Mouse (Mus musculus) heart, postnatal 36 days (tissue): ENCODE measurements around the gene Gm3285. TPM values are rescaled to one million over a fixed set of nuclear protein-coding genes. Genes with fewer than 3 reads are reported as not detected.

Experiments used
- DNase-seq, 2 experiments: peaks; one replicate each; pipeline ENCODE4 v3.0.0; 2021 to 2022
- intact Hi-C: fragments of 180-260 bp; cut with DNase I; formaldehyde crosslinking; loops from one replicate; pipeline ENCODE4 v1.15.1; 2025
- total RNA-seq, 2 experiments: library from RNA; stranded (reverse); gene quantifications; 2 replicates each; pipeline ENCODE4 v1.2.3; 2021

Gene Gm3285
- not detected for total RNA-seq

- no peak for DNase-seq
- intact Hi-C loops: no loop called here
Observed at GRCm38 (mm10) chr10:77861675-77862074, at the start of gene Gm3285. TSS of gene Gm3285 (plus strand) at chr10:77861975.

- intact Hi-C loops: loop anchor here (2.0 kb wide), 1 partner anchor 86 kb away; no protein-coding TSS in a partner anchor
- no peak for DNase-seq
Observed at GRCm38 (mm10) chr10:77814382-77814781, 47.4 kb upstream of the Gm3285 start, which contains the start of gene Gm2696. TSS of gene Gm2696 (plus strand) at chr10:77814682.

- intact Hi-C loops: loop anchor here (2.0 to 5.0 kb wide), 2 partner anchors 87 to 188 kb away; no protein-coding TSS in a partner anchor
- peak; percentile 18 to 45 for DNase-seq
Observed at GRCm38 (mm10) chr10:77815514-77815913, 46.3 kb upstream of the Gm3285 start.

DNA sequence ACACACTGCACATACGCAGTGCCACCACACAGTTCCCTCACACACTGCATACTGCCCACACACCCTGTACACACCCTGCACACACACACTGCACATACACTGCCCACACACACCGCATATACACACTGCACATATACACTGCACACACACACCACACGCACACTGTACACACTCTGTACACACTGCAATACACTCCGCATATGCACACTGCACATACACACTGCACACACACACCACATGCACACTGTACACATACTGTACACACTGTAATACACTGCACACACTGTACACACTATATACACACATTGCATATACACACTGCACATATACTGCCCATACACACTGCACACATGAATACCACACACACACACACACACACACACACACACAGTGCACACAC, 43.3 kb upstream of the Gm3285 start:
- no peak for DNase-seq
- intact Hi-C loops: loop anchor here (5.0 kb wide), 1 partner anchor 191 kb away; no protein-coding TSS in a partner anchor

GRCm38 (mm10) chr10:77819203-77819602, 42.6 kb upstream of the Gm3285 start:
- intact Hi-C loops: loop anchor here (5.0 kb wide), 1 partner anchor 192 kb away; no protein-coding TSS in a partner anchor
- DNase-seq: no peak

DNA sequence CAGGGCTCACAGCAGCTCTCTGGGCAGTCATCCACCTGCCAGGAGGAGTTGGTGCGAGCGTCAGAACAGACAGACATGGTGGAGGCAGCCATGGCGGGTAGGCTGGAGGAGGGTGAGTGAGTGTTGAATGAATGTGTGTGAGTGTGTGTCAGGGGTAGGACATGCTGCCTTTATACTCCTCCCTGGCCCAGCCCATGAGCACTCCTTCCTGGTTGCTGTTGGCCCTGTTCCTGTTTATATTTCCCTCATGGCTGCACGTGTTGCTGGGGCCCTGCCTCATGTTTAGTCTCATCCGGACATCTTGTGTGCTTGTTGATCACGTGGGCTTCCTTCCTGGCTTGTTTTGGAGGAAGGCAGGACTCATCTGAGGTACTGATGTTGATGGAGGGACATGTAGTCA, 34.8 kb upstream of the Gm3285 start, which contains the start of gene Krtap10-4:
Krtap10-4 (minus strand) TSS at position 145 of the 400 bp plus-strand sequence.
- intact Hi-C loops: no loop called here
- no peak for DNase-seq

DNA sequence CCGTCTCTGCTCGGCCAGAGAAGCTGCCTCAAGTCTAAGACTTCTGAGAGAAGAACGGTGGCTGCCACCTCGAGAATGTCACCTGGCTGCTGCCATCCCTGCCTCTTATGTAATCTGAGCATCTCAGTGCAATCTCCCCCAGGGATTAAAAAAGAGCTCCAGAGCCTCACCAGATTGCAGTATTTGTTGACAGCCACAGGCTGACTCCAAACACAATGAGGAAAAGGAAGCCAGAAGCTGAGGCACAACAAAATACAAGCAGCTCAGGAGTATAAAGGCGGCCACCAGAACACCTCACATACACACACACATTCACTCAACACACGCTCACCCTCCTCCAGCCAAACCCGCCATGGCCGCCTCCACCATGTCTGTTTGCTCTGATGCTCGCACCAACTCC, 26.1 kb upstream of the Gm3285 start, which contains the start of gene Krtap10-10:
Krtap10-10 (plus strand) TSS at position 301 of the 400 bp plus-strand sequence.
- DNase-seq: no peak
- intact Hi-C loops: no loop called here

GRCm38 (mm10) chr10:77839006-77839405, 22.8 kb upstream of the Gm3285 start:
- intact Hi-C loops: no loop called here
- no peak for DNase-seq

GRCm38 (mm10) chr10:77846503-77846902, 15.3 kb upstream of the Gm3285 start, which contains the start of gene Gm36176:
TSS of gene Gm36176 (plus strand) at chr10:77846803.
- no peak for DNase-seq
- intact Hi-C loops: no loop called here

GRCm38 (mm10) chr10:77846961-77847360, 14.8 kb upstream of the Gm3285 start:
- intact Hi-C loops: no loop called here
- DNase-seq: no peak

- no peak for DNase-seq
- intact Hi-C loops: no loop called here
Observed at GRCm38 (mm10) chr10:77847538-77847937, 14.2 kb upstream of the Gm3285 start.

GRCm38 (mm10) chr10:77852559-77852958, 9.2 kb upstream of the Gm3285 start, which contains the start of gene Gm10318:
TSS of gene Gm10318 (plus strand) at chr10:77852859.
- intact Hi-C loops: no loop called here

DNA sequence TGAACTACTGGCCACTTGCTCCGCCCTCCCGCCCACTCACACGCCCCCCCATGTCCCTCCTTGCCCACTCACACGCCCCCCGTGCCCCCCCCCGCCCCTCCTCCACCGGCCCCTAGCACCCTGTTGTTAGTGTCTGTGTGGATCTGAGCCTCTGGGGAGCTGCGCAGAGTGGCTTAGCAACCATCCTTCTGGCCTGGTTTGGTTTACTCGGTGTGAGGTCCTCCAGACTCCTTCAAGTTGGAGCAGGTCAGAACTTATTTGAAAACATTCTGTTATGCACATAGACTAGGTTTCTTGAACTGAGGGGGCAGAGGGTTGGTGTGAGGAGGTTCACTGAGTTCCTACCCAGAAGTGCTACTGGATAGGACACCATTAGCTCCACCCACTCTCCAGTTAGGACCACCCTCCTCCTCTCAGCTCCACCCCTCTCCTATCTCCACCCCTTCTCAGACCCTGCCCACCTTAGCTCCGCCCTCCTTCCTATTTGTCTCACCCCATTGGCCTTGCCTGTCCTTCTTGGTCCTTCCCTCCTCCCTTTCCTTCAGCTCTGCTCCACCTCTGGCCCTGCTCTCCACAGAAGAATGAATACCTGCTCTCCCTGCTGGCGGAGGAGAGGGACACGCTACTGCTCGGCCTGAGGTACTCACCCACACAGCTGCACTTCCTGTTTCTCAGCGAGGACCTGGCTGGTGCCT, 2.4 kb downstream of the Gm3285 start:
- intact Hi-C loops: no loop called here
- no peak for DNase-seq

More at GRCm38 (mm10) chr10:77852559-77852958, 9.2 kb upstream of the Gm3285 start, which contains the start of gene Gm10318:
- DNase-seq: no peak

DNA sequence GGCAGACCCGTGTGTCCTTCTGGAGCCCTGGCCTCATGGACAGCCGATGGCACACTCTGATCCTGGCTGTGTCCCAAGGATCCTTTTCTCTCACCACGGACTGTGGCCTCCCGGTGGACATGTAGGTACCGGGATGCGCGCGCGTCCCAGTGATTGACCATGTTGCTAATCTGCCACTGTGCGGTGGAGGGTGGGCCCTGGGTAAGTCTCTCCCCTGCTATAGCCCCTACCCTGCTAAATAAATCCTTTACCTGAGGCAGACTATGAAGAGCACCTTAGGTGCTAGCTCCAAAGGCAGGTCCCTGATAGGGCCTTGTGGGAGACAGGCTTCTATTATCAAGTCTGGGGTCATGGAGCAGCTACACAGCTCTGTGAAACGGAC, 3.0 kb downstream of the Gm3285 start:
- intact Hi-C loops: no loop called here
- no peak for DNase-seq

DNA sequence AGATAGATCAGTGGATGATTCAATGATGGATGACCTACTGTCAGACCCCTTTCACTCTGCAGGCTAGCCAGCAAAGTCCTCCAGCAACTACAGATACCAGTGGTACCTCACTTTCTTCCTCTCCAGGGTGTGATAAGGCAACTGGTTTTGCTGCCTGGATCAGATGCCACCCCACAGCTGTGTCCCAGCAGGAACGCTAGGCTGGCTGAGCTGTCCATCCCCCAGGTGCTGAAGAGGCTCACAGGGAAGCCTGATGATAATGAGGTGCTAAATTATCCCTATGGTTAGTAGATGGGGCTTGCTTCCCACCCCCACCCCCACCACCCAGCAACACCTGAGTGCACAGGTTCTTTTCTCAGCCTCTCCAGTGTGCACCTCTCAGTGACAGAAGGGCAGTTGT, 5.8 kb downstream of the Gm3285 start:
- DNase-seq: no peak
- intact Hi-C loops: no loop called here

GRCm38 (mm10) chr10:77869651-77870050, 7.9 kb downstream of the Gm3285 start:
- DNase-seq: no peak
- intact Hi-C loops: no loop called here

DNA sequence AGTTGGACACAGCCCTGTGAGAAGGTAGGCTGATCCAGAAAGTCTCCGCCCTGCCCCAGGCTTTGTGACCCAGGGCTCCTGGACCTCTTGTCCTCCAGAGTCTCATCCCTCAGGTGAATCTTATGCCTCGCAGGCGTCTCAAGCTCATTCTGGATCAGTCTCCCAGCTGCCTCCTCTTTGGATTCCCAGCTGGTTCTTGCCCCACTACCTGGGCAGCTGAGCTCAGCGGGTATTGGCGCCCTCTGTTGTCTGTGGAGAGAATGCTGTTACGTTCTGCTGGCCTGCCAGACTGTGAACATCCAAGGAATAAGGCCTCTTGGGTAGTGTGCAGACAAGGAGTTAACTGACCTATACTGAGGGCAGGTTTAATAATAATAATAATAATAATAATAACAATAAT, 17.2 kb downstream of the Gm3285 start:
- DNase-seq: peak in 1 of 2 experiments; percentile 30
- intact Hi-C loops: loop anchor here (2.0 to 5.0 kb wide), 4 partner anchors 150 to 362 kb away; partner anchors contain the start of genes Fam207a and Gm10024

DNA sequence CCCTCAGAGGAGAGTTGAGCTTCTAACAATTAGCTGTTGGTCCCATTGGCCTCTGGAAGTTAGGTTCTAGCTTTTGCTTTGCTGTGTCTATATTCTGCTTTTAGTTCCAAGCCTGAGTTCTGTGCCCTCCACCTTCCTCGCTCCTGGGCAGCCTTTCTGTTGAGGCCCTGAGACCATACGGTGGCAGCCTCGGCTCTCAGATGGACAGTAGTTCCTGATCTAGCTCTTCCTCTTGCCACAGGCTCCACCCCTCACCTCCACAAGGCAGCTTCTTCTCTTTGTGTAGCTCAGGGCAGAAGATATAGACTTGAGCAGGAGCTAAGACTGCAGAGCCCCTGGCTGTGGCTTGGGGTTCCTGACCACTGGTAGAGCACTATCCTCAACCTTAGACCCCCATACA, 18.5 kb downstream of the Gm3285 start:
- no peak for DNase-seq
- intact Hi-C loops: no loop called here

DNA sequence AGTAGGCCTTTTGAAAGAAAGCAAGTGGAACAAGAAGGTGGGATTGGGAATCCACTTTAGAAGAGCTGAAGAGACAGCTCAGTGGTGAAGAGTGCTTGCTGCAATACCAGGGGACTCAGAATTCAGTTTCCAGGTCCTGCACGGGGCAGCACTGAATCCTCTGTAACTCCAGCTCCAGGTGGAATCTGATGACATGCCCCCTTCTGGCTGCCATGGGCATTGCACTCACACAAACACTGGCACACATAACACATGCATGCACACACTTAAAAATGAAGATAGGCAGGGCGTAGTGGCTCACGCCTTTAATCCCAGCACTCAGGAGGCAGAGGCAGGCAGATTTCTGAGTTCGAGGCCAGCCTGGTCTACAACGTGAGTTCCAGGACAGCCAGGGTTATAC, 20.8 kb downstream of the Gm3285 start:
- no peak for DNase-seq
- intact Hi-C loops: no loop called here

DNA sequence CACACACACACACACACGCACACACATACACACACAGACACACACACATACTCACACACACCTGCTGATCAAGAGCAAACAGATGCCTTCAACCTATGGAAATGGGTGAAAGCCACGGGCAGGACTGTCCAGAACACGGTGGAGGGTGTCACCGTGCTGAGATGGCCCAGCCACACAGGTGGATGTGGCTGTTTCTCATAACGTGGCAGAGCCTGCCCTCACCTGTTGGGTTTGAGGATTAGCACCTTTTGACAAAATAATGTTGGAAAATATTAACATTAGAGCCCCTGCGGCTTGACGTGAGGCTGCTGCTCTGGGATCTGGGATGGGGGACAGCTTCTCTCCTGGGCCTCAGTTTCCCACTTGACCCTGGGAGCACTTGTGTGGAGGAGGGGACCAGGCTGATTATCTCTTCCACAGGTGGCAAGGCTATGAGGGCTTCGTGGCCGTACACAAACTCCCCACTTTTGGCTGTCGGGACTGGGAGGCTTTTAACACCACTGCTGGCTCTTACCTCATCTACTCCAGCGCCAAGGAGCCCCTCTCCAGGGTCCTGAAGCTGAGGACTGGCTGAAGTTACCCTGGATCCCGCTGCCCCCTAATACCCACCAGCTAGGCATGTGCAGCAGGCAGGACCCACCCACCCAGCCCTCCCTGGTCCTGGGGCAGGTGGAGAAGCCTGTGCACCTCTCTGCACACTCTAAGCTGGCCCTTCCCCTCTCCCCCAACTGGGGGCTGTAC, 24.4 kb downstream of the Gm3285 start:
- intact Hi-C loops: no loop called here
- DNase-seq: no peak

- intact Hi-C loops: no loop called here
- no peak for DNase-seq
Observed at GRCm38 (mm10) chr10:77890987-77891565, 29.3 kb downstream of the Gm3285 start.
